Mouse (Mus musculus): ENCODE data around the gene Pm20d1. TPM values are rescaled to one million over a fixed set of nuclear protein-coding genes. Genes with fewer than 3 reads are reported as not detected.

Gene Pm20d1
- polyA plus RNA-seq, 2 experiments: 2.0 to 3.4 TPM

DNA sequence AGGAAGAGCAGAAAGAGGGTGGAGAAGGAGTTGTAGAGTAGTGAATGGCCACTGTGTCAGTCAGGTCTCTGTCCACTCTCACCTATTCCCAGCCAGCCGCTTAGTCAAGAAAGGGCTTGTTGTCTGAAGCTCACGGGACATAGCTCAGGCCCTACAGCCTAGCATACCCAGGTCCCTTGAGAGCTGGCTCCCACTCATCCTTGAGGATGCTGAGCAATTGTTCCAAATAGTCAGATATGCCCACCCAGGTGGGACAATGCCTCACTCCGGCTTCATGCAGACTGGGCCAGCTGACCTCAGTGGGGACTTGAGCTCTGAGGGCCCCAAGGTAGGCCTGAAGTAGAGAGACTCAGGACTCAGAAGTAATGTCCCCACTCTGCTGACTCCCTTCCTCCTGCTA lies 7.0 kb downstream of the Pm20d1 start:
- Histone ChIP-seq H3K36me3 (replicated peaks; ENCODE audit: control insufficient read depth, insufficient read depth, low read depth) (no peaks in the 10 kb centered on the region), H3K9ac (replicated peaks) (no peak overlapping the region), H3K9me3 (ENCODE audit: control insufficient read depth, low read length) (no peaks in the 10 kb centered on the region), H3K4me1 (replicated peaks; ENCODE audit: control insufficient read depth in 2 of 2, insufficient read depth in 2 of 2, low read length in 1 of 2) (no peaks in the 10 kb centered on the region), H3K27ac (no peak overlapping the region), H3K27me3 (ENCODE audit: control insufficient read depth, insufficient read depth, low read length) (no peaks in the 10 kb centered on the region), H3K4me2 (ENCODE audit: low read depth) (no peak overlapping the region), H3K4me3 (ENCODE audit: insufficient read depth in 1 of 2, low read depth in 2 of 2, low read length in 2 of 2) (no peak overlapping the region)
- no peak for DNase-seq (ENCODE audit: low read depth in 3 of 3, low spot score in 3 of 3)
- no peak for ATAC-seq (ENCODE audit: insufficient read depth)
- TF ChIP-seq EP300 (IDR thresholded peaks at IDR 0.05; ENCODE audit: low read depth) (no peak), CTCF (IDR thresholded peaks at IDR 0.05; ENCODE audit: low read depth) (no peak)
- 71% methylated on average over 3 of the region's 3 CpGs for WGBS (ENCODE audit: insufficient replicate concordance)

DNA sequence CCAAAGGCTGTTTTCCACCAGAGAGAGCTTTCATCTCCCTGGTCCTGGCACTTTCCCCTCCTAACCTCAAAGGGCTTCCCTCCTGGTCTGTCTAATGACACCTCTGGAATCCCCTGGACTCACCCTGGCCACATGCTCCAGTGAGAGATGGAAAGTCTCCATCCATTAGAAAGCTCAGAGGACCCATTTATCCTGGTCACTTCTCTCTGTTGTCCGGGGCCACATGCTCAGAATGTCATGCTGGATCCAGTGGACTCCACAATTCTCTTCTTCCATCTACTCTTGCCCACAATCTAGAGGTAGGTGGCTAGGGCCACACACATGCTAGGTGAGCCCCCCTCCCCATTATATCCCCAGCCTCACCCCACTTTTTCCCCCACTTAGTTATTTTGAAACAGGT lies 11.8 kb downstream of the Pm20d1 start:
- DNase-seq (ENCODE audit: low read depth in 3 of 3, low spot score in 3 of 3) (no peak), ATAC-seq (ENCODE audit: insufficient read depth) (no peak)
- Histone ChIP-seq H3K4me2 (ENCODE audit: low read depth) (no peak overlapping the region), H3K9me3 (ENCODE audit: control insufficient read depth, low read length) (no peaks in the 10 kb centered on the region), H3K9ac (replicated peaks) (no peak overlapping the region), H3K4me1 (replicated peaks; ENCODE audit: control insufficient read depth in 2 of 2, insufficient read depth in 2 of 2, low read length in 1 of 2) (no peaks in the 10 kb centered on the region), H3K27me3 (ENCODE audit: control insufficient read depth, insufficient read depth, low read length) (no peaks in the 10 kb centered on the region), H3K4me3 (ENCODE audit: insufficient read depth in 1 of 2, low read depth in 2 of 2, low read length in 2 of 2) (no peak overlapping the region), H3K36me3 (replicated peaks; ENCODE audit: control insufficient read depth, insufficient read depth, low read depth) (no peaks in the 10 kb centered on the region), H3K27ac (no peak overlapping the region)
- TF ChIP-seq CTCF (IDR thresholded peaks at IDR 0.05; ENCODE audit: low read depth) (no peak), EP300 (IDR thresholded peaks at IDR 0.05; ENCODE audit: low read depth) (no peak)
- 47% methylated on average over 1 of the region's 1 CpGs for WGBS (ENCODE audit: insufficient replicate concordance)

DNA sequence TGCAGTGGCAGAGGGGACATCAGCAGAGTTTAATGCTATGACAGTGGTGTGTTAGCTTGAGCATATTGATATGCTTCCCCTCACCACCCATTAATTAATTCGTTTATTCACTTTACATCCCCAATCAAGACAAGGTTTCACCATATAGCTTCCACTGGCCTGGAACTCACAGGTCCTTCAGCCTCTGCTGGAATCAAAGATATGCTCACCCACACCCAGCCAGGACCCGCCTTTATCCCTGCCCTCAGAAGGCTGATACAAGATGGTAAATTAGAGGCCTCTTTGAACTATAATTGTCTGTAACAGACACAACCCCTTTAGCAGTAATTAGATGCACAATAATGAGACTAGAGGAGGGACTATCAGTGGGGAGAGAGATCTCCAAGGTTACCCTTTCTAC lies 12.5 kb downstream of the Pm20d1 start:
- Histone ChIP-seq H3K4me3 (ENCODE audit: insufficient read depth in 1 of 2, low read depth in 2 of 2, low read length in 2 of 2) (no peak overlapping the region), H3K9ac (replicated peaks) (no peak overlapping the region), H3K4me1 (replicated peaks; ENCODE audit: control insufficient read depth in 2 of 2, insufficient read depth in 2 of 2, low read length in 1 of 2) (no peaks in the 10 kb centered on the region), H3K4me2 (ENCODE audit: low read depth) (no peak overlapping the region), H3K27ac (no peak overlapping the region), H3K9me3 (ENCODE audit: control insufficient read depth, low read length) (no peaks in the 10 kb centered on the region), H3K36me3 (replicated peaks; ENCODE audit: control insufficient read depth, insufficient read depth, low read depth) (no peaks in the 10 kb centered on the region), H3K27me3 (ENCODE audit: control insufficient read depth, insufficient read depth, low read length) (no peaks in the 10 kb centered on the region)
- no peak for ATAC-seq (ENCODE audit: insufficient read depth)
- TF ChIP-seq CTCF (IDR thresholded peaks at IDR 0.05; ENCODE audit: low read depth) (no peak), EP300 (IDR thresholded peaks at IDR 0.05; ENCODE audit: low read depth) (no peak)
- DNase-seq (ENCODE audit: low read depth in 3 of 3, low spot score in 3 of 3): no peak
- 47% methylated on average over 2 of the region's 2 CpGs for WGBS (ENCODE audit: insufficient replicate concordance)

DNA sequence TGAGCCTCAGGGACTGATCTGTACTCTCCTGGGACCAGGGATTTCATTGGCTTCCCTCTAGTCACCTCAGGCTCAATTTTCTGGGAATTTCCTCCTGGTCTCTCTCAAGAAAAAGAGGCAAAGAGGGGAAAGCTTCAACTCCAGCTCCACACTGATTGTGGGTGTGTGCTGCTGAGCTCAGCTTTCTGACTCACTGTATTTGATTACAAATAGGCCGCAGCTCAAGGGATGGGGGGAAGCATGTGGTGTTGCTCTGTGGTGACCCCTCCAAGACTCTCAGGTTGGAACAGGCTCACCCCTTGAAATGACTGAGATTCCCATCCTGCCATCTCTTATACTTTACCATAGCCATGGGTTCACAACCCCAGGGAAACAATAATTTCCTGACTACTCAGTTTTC lies 14.2 kb downstream of the Pm20d1 start:
- H3K4me2 ChIP-seq (ENCODE audit: low read depth): no peak overlapping the region
- no peak overlapping the region for H3K4me3 ChIP-seq (ENCODE audit: insufficient read depth in 1 of 2, low read depth in 2 of 2, low read length in 2 of 2)
- no peaks in the 10 kb centered on the region for H3K4me1 ChIP-seq (replicated peaks; ENCODE audit: control insufficient read depth in 2 of 2, insufficient read depth in 2 of 2, low read length in 1 of 2)
- no peaks in the 10 kb centered on the region for H3K27me3 ChIP-seq (ENCODE audit: control insufficient read depth, insufficient read depth, low read length)
- DNase-seq (ENCODE audit: low read depth in 3 of 3, low spot score in 3 of 3): no peak
- no peaks in the 10 kb centered on the region for H3K9me3 ChIP-seq (ENCODE audit: control insufficient read depth, low read length)
- no peak for TF ChIP-seq EP300 (IDR thresholded peaks at IDR 0.05; ENCODE audit: low read depth)
- TF ChIP-seq CTCF (IDR thresholded peaks at IDR 0.05; ENCODE audit: low read depth): no peak
- H3K9ac ChIP-seq (replicated peaks): no peak overlapping the region
- WGBS (ENCODE audit: insufficient replicate concordance): 35% methylated on average over 1 of the region's 1 CpGs
- no peak for ATAC-seq (ENCODE audit: insufficient read depth)
- H3K36me3 ChIP-seq (replicated peaks; ENCODE audit: control insufficient read depth, insufficient read depth, low read depth): no peaks in the 10 kb centered on the region
- no peak overlapping the region for H3K27ac ChIP-seq

DNA sequence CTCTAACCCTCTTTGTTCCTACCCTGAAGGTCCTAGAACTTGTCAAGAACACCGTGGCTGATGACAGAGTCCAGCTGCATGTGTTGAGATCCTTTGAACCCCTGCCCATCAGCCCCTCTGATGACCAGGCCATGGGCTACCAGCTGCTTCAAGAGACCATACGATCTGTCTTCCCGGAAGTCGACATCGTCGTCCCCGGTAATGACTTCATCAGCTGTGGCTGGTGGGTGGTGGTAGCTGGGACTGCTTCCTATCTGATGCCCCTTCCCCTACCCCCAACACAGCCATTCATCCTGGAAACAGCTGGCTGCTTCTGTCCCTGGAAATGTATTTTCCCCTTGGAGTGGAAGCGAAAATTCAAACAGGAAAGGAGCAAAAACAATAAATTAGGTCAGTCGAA lies 14.8 kb downstream of the Pm20d1 start:
- 46% methylated on average over 9 of the region's 9 CpGs for WGBS (ENCODE audit: insufficient replicate concordance)

More for the DNA sequence above, 14.8 kb downstream of the Pm20d1 start:
- Histone ChIP-seq H3K4me1 (replicated peaks; ENCODE audit: control insufficient read depth in 2 of 2, insufficient read depth in 2 of 2, low read length in 1 of 2) (no peaks in the 10 kb centered on the region), H3K9ac (replicated peaks) (no peak overlapping the region), H3K36me3 (replicated peaks; ENCODE audit: control insufficient read depth, insufficient read depth, low read depth) (no peaks in the 10 kb centered on the region), H3K4me2 (ENCODE audit: low read depth) (no peak overlapping the region), H3K4me3 (ENCODE audit: insufficient read depth in 1 of 2, low read depth in 2 of 2, low read length in 2 of 2) (no peak overlapping the region), H3K9me3 (ENCODE audit: control insufficient read depth, low read length) (no peaks in the 10 kb centered on the region), H3K27ac (no peak overlapping the region), H3K27me3 (ENCODE audit: control insufficient read depth, insufficient read depth, low read length) (no peaks in the 10 kb centered on the region)
- no peak for TF ChIP-seq EP300 (IDR thresholded peaks at IDR 0.05; ENCODE audit: low read depth)
- TF ChIP-seq CTCF (IDR thresholded peaks at IDR 0.05; ENCODE audit: low read depth): no peak
- ATAC-seq (ENCODE audit: insufficient read depth) (no peak), DNase-seq (ENCODE audit: low read depth in 3 of 3, low spot score in 3 of 3) (no peak)
